Mouse (Mus musculus): ENCODE results near the gene Fcrl1. TPM values are rescaled to one million over a fixed set of nuclear protein-coding genes. Genes with fewer than 3 reads are reported as not detected.
"Not testable (repeated sequence)": the region's sequence is repeated elsewhere in the genome, so short reads cannot be mapped to it uniquely, and the experiment has no call there.

Fcrl1 gene
- total RNA-seq (2022), result under 1 TPM in 2 of 4 experiments, not detected in 2; 0.37 to 0.49 TPM

GRCm38 (mm10) chr3:87376195-87377165 lies at the start of gene Fcrl1:
Gene Fcrl1 (plus strand): TSS chr3:87376387.
- no peak for DNase-seq (ENCODE audit: low spot score in 2 of 2)

- DNase-seq (ENCODE audit: low spot score in 2 of 2), result no peak
These were observed 38.3 kb upstream of the Fcrl1 start for GRCm38 (mm10) chr3:87337899-87338298.

- not testable (repeated sequence) for DNase-seq (ENCODE audit: low spot score in 2 of 2)
These were observed 25.2 kb upstream of the Fcrl1 start for GRCm38 (mm10) chr3:87350992-87351391.

- DNase-seq (ENCODE audit: low spot score in 2 of 2), result no peak
These were observed 18.6 kb upstream of the Fcrl1 start, which contains the start of gene Cd5l for GRCm38 (mm10) chr3:87357581-87357980. Gene Cd5l (plus strand): TSS chr3:87357881.

- DNase-seq (ENCODE audit: low spot score in 2 of 2), result no peak
These were observed 17.0 kb upstream of the Fcrl1 start for GRCm38 (mm10) chr3:87359215-87359614.

- no peak for DNase-seq (ENCODE audit: low spot score in 2 of 2)
These were observed 15.7 kb upstream of the Fcrl1 start for GRCm38 (mm10) chr3:87360466-87360865.

- no peak for DNase-seq (ENCODE audit: low spot score in 2 of 2)
These were observed 10.5 kb upstream of the Fcrl1 start for GRCm38 (mm10) chr3:87365691-87366090.

- DNase-seq (ENCODE audit: low spot score in 2 of 2), result no peak
These were observed 8.7 kb upstream of the Fcrl1 start for GRCm38 (mm10) chr3:87367511-87367910.

- no peak for DNase-seq (ENCODE audit: low spot score in 2 of 2)
These were observed 7.0 kb upstream of the Fcrl1 start for GRCm38 (mm10) chr3:87369181-87369580.

GRCm38 (mm10) chr3:87377228-87377627 lies 1.0 kb downstream of the Fcrl1 start:
- no peak for DNase-seq (ENCODE audit: low spot score in 2 of 2)

GRCm38 (mm10) chr3:87377719-87378118 lies 1.5 kb downstream of the Fcrl1 start:
- no peak for DNase-seq (ENCODE audit: low spot score in 2 of 2)

- not testable (repeated sequence) for DNase-seq (ENCODE audit: low spot score in 2 of 2)
These were observed 3.6 kb downstream of the Fcrl1 start for GRCm38 (mm10) chr3:87379641-87380315.

- no peak for DNase-seq (ENCODE audit: low spot score in 2 of 2)
These were observed 5.9 kb downstream of the Fcrl1 start for GRCm38 (mm10) chr3:87381806-87382712.

GRCm38 (mm10) chr3:87383308-87383707 lies 7.1 kb downstream of the Fcrl1 start:
- DNase-seq (ENCODE audit: low spot score in 2 of 2), result no peak

- no peak for DNase-seq (ENCODE audit: low spot score in 2 of 2)
These were observed 8.9 kb downstream of the Fcrl1 start for GRCm38 (mm10) chr3:87385105-87385504.

GRCm38 (mm10) chr3:87390935-87391334 lies 14.7 kb downstream of the Fcrl1 start:
- DNase-seq (ENCODE audit: low spot score in 2 of 2), result no peak

GRCm38 (mm10) chr3:87398809-87399208 lies 22.6 kb downstream of the Fcrl1 start:
- DNase-seq (ENCODE audit: low spot score in 2 of 2), result no peak

GRCm38 (mm10) chr3:87399906-87400305 lies 23.7 kb downstream of the Fcrl1 start:
- no peak for DNase-seq (ENCODE audit: low spot score in 2 of 2)

GRCm38 (mm10) chr3:87401321-87401720 lies 25.1 kb downstream of the Fcrl1 start:
- DNase-seq (ENCODE audit: low spot score in 2 of 2), result no peak

- no peak for DNase-seq (ENCODE audit: low spot score in 2 of 2)
These were observed 32.0 kb downstream of the Fcrl1 start for GRCm38 (mm10) chr3:87408171-87408570.
